Mouse (Mus musculus) v-Abl transformed pro-B cells (cell line): ENCODE measurements around the gene Gm49321.

ENCODE experiments used
- in situ Hi-C, 2 experiments: fragments of 400-800 bp; cut with MboI; formaldehyde crosslinking; loops; one replicate each; pipeline ENCODE4 v1.15.1; 2025; ENCODE audit not compliant: unreplicated experiment in 2 of 2

Gene Gm49321

DNA sequence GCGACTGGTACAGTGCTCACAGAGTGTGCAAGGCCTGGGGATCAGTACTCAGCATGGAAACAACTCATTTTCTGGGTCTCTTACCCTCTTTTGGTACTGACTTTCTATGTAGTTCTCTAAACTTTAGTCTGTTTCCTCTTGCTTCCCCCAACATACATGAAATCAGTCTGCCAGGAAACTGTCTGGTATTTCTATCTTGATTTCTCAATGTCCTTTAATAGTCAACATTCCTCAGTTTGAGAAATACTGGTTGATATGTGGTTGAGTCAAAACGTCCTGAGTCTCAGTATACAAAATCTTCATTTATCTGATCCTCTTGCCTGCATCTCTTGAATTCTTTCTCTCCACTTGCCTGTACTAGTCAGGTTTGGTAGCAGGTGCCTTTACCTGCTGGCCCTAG, 2.9 kb upstream of the Gm49321 start:
- in situ Hi-C loops = no loop called here

DNA sequence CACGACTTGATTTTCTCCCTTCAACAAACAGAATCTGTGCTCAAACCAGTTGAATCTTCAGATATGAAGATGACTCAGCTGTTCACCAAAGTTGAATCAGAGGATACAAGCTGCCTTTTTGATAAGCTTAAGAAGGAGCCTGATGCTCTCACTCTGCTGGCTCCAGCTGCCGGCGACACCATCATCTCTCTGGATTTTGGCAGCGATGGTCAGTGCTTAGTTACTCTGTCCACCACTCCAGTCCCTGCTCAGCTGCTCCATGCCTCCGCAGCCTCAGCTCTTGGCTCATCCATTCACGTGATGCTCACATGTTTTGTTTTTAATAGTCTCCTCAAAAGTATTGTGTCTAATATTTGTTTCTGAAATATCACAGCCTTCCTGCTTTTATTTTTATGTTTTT, 2.1 kb downstream of the Gm49321 start:
- in situ Hi-C loops = no loop called here

DNA sequence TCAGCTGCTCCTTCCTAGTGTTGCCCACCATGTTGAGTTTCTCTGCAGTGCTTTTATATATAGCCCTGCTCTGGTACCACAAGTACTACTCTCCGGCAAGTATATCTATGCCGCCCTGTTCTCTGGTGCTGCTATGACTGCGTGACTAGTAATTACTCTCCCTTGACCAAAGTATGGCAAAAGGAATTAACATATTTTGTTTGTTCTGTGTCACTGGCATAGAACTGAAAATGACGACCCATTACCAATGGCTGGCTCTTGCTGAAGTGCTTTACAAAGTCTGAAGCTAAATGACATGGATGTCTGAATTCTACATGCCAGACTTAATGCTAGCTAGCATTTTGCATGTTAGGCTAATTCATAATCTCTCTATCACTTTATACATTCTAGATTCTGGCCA, 11.0 kb downstream of the Gm49321 start:
- in situ Hi-C loops = no loop called here

DNA sequence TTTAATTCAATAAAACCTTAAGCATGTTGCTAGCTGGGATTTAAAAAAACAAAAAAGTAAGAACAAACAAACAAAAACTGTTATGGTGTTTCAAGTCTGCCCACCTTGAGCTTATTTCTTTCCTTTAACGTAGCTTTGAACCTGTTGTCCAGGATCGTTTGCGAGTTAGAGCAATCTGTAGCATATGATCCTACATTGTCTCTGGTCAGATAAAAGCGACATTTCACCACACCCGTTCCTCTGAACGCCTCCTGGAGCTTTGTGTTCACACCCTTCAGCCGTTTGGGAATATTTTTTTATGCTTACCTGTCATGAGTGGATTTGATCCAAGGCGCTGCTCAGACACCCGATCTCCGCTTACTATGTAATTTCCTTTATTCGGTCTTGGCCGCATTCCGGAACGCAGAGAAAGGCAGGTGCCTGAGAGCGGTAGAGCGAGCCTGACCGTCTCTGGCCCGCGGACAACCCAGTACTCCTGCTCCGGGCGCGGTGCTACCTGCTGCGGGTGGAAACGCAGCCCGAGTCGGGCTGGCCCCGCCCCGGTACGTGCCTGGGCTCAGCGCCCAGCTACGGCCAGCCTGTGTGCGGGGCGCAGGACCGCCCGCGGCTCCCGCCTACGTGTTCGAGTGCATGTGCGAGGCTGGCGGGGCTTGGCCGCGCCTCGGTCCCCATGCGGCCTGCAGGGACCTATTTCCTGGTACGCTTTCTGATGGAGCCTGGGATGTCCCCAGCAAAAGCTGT, 12.0 kb downstream of the Gm49321 start:
- in situ Hi-C loops = no loop called here

DNA sequence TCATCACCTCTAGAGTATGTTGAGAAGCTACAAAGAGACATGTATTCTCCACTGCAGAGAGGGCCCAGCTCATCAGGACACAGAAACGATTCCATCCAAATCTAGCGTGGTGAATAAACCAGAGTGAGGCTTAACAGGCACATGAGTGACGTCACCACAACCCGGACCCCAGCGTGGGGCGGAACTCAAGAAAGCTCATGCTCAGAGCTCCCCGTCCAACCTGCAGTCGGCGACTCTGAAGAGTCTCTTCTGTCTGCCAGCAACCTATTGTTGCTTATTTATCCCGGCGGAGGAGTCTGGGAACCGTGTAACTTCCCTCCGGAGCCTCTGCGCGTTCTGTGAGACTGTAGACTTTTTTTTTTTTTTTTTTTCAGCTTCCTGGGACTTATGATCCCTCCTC, 15.4 kb downstream of the Gm49321 start:
- in situ Hi-C loops = no loop called here

DNA sequence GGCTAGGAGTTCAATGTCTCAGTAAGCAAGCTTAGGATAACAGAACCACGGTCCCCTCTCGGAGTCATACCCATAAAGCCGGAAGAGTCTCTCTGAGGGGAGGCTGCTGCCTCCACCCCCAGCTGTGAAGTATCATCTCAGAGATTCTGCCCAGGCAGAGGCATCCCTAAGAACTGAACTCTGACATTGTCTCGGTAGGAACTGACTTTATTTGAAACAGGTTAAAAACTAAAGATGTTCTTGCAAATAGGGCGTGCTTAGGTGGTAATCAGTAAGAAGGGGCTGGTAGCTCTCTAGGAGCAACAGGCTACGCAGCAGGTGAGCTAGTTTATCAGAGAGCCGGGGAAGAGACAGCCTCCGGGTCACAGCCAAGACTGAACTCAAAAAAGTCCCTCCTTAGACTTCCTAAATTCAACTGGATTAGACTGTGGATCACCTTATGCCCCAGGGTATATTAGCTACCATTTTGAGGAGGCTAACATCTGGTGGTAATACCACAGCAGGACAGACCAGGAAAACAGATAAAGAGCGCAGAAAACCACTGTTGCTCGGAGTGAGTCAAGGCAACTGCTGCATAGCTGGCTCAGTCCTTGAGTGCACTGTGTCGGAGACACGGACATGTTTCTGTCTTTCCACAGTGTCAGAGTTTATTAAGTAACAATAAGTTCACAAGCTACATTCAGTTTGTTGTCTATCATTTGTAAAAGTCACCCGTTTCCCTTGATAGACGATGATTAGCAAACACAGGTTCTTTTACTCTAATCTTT, 16.1 kb downstream of the Gm49321 start:
- in situ Hi-C loops = no loop called here

DNA sequence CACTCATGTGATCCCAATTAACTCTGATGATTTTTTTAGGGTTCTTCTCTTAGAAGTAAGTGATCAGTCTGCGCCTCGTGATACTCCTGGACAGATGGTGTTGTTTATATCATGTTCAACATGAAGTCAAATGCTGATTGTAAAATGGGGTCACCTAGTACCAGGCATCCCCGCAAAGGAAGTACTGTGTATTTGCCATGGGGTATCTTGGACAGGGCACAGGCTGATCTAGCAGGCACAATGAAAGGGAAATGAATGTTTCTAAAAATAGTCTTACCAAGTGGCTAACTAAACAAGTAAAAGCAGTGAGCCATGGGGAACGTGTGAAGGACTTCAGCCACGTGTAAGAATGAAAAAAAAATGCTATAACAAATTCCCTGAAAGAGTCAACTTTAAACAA, 17.3 kb downstream of the Gm49321 start:
- in situ Hi-C loops = no loop called here

DNA sequence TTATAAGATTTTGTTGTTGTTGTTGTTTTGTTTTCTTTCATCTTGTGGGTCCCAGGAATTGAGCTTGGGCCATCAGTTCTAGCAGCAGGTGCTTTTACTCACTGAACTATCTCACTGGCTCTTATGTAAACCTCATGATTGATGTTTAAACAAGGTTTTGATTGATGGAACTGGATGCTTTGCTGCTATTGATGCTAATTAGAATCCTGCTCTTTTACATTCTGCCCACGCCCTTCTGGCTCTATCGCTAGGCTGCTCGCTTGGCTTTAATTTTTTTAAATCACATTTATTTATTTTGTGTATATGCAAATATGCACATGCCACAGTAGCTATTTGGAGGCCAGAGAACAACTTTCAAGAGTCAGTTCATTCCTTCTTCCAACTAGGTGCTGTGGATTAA, 20.2 kb downstream of the Gm49321 start:
- in situ Hi-C loops = no loop called here

DNA sequence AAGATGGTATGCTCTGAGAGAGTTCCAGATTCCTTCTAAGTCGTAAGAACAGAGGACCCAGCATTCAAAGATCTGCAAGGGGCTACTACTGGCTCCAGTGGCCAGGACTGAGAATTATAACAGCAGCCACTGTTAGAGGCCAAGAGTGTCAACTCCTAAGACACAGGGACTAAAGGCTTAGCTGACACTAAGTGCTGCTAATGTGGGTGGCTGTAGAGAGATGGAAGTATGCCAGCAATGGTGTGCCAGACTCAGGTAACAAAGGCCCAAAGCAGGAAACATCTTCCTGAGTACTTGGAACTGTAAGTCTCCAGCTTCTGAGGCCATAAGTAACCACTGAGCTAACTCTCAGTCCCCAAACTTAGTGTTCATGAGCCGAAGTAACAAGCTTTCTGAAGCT, 21.4 kb downstream of the Gm49321 start:
- in situ Hi-C loops = no loop called here

DNA sequence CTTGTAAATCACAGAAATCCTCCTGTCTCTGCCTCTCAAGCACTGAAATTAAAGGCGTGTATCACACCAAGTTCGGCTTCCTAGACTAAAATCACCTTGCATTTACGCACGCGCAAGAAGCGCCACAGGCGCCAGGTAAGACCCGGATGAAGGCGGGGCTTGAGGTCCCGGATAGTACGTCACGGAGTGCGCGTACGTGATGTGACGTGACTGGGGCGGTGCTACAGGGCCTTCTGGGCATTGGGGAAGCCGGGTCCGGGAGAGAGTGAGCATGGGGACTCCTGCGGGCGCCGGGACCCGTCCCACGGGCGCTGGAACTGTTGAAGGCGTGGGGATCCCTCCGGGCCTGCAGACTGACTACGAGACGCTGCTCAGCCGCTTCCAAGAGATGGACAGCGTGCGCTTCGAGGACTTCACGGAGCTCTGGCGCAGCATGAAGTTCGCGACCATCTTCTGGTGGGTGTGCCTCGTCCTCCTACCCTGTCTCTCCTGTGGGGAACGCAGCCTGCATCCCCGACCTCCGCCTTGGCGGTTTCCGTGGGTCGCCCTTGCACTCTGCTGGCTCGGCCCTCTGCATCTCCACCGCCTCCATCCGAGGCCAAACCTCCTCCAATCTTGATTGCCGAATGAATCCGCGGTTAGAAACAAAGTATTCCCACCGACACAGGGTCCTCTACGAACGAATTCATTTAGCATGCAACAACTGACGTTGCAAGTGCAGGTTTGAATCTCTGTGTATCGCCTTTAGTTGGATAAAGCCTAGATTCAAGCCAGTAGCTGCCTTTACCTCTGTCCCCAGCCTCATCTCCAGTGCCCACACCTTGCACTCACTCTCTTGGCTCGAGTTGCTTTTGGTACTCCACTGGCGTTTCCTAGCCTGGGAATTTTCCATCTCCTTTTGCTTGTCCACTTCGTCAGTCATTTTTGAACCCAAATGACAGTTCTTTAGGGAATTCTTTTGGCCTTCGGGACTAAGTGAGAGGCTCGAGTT, 27.1 kb downstream of the Gm49321 start, which contains the start of gene Snapc1:
Gene Snapc1, plus strand, starts transcription at position 191 of the 991 bp plus-strand sequence.
- in situ Hi-C loops = no loop called here

DNA sequence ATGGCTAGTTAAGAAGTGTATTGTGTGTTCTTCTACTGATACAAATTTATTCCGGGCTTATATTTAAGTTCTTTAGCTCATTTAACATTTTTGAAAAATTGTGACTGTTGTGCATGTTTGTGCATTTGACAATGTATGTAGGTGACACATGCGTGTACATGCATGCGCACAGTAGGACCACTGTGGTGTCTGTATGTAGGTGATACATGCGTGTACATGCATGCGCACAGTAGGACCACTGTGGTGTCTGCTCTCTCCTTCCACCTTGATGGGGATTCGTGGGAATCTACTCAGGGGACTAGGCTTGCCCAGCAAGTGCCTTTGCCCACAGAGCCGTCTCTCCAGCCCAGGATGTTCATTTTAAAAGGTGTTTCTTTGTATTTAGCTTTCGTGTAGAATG, 31.7 kb downstream of the Gm49321 start:
- in situ Hi-C loops = no loop called here

DNA sequence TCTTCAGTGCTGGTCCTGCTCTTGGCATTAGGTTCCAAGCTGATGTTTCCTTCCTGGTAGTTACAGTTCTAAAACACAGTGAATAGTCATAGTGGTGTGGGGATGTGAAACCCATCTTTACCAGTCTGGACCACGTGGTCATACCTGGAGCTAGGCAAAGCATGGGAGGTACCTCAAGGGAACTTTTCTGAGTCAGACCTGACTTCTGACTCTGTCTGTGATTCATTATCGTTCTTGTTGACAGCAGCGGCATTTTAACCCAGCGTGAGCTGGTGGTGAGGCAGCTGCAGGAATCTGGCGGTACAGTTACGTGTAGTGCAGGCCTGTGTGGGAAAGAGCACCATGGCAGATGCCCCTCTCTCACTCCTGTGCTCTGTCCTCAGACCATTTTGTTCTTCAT, 37.1 kb downstream of the Gm49321 start:
- in situ Hi-C loops = no loop called here

DNA sequence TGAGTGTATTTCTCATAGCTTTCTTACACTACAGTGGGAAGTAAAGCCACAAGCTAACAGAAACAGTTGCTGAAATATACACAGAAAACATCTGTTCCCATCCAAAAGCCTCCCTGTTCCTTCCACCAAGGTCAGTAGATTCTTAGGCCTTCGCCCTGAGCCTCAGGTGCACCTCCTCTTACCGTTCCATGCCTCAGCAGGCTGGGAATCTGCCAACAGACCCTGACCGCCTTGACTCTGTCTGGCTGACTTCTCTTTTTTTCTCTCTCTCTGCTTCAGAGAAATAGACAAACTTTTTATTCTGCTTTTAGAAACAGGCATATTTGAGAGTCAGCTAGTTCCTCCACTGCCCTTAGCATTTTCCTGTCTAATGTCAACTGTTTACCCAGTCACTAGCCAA, 40.7 kb downstream of the Gm49321 start:
- in situ Hi-C loops = no loop called here

DNA sequence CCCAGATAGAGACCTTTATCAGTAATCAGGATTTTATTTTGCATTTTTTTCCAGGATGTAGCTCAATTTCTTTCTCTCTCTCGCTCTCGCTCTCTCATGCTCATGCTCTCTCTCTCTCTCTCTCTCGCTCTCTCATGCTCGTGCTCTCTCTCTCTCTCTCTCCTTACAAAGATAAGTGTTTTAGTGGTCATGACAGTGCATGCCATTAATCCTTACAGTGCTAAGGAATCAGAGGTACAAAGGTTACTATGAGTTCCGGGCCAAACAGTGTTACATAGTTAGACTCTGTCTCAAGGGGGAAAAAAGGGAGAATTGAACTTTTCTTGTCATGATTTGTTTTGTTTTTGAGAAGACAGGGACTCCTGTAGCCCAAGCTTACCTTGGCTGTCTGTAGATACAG, 42.2 kb downstream of the Gm49321 start:
- in situ Hi-C loops = no loop called here

DNA sequence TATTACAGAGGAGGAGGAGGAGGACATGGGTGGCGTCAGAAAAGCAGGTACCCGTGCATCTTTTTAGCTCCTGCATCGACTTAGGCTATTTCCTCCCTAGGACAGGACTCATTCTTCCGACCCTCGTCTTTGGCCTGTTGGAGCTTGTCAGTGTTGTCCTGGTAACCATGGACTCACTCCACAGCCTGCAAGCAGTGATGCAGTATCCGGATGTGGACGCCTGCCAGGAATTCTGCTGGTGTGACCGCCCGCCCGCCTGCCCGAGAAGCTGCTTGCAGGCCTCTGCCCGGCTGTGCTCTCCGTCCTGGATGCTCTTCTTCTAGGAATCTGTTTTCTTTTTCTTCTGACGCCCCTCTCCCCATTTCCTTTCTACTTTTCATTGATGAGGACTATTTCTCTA, 45.1 kb downstream of the Gm49321 start:
- in situ Hi-C loops = no loop called here

DNA sequence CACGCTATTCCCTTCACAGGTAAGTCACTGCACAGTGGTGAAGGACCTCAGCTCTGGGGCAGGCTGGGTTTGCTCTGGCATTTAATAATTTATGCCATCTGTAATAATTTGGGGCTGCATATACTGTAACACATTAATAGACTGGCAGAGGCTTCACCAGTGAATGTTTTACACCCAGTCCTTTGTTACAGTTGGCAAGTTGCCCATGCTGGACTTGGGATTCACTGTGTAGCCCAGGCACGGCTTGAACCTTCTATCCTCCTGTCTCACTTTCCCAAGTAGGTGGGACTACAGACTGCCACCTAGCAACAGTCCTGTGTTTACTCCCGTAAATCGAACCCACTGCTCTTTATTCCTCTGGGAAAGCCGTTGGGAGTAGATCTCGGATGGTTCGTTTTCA, 48.8 kb downstream of the Gm49321 start:
- in situ Hi-C loops = loop anchor here (5.0 kb wide), 2 partner anchors 284 to 424 kb away; no protein-coding TSS in a partner anchor

DNA sequence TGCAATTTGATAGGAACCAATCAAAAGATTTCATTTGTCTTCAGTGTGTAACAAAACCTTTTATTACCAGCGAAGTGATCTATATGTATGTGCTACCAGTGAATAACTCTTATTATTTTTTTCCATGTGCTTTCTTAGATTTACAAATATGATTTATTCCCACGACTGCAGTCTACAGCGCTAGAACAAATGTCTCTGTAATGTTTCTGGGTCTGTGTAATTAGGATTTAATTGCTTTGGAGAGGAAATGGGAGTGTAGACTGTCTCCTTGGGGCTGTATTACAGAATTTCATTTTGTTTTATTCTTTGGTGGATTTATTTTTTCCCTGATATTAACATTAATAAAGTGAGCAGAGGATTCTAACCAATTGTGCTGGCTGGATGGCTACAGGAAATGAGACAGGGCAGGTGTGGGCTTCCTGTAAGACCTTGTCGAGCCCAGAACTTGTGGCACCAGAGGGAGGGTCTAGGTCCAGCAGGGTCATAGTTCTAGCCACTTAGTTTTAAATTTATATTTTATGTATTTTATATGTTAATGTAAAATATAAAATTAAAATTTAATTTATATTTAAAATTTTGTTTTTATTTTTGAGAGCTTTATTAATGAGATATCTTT, 51.0 kb downstream of the Gm49321 start:
- in situ Hi-C loops = loop anchor here (5.0 kb wide), 2 partner anchors 286 to 426 kb away; no protein-coding TSS in a partner anchor

DNA sequence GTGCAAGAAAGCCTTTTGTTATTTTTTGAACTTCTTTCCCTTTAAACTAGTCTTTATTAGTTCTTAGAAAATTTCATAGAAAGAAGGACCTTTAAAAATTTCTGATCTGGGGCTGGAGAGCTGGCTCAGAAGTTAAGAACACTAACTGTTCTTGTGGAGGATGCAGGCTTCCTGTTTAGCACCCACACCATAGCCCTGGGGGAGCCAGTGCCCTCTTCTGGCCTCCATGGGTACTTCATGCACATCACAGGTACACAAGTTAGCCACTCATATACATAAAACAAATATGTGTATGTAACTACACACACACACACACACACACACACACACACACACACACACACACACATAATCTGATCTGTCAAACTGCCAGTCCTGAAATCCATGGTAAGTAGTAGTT, 52.1 kb downstream of the Gm49321 start:
- in situ Hi-C loops = loop anchor here (5.0 kb wide), 2 partner anchors 287 to 427 kb away; no protein-coding TSS in a partner anchor

DNA sequence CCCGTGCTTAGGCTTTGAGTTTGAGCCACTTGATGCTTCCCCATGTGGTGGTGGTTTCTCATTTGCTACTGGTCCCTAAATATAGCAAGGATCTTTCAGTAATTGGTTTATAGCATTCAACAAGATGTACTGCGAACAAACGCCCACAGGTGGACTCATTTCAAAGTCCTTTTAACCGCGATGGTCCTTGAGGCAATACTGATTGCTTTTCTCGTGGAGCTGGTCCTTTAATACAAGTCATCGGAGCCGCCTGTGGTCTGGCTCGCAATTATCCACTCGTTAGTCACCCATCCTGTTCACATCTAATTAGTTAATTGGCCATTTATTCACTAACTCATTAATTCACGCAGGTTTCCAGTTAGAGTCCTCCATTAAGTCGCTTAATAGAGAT, 59.4 kb downstream of the Gm49321 start:
- in situ Hi-C loops = loop anchor here in 1 of 2 experiments (5.0 kb wide), 1 partner anchor 440 kb away; no protein-coding TSS in a partner anchor
